Mouse (Mus musculus) embryo, embryonic 9.5 days (tissue): ENCODE measurements at regions not wholly inside any gene's neighbourhood (a gene's known extent, or its start where the extent isn't known, plus 50 kb on each side); places are given as distances from the start of the nearest gene placed in this dataset.
A peak's percentile ranks its signal among the peaks of the same experiment; 100 is the strongest.

Experiments used
- DNase-seq: peaks from one replicate; pipeline ENCODE4 v3.0.0-alpha.2; 2017; ENCODE audit errors: extremely low spot score

- peak; percentile 42 for DNase-seq
These were observed 475.7 kb upstream of the Gulo start for GRCm38 (mm10) chr14:66484751-66485150.

GRCm38 (mm10) chr14:66479181-66479580 is 470.2 kb upstream of the Gulo start:
- DNase-seq: no peak

GRCm38 (mm10) chr14:66478562-66478961 is 469.6 kb upstream of the Gulo start:
- DNase-seq: no peak

GRCm38 (mm10) chr14:66475026-66475425 is 466.0 kb upstream of the Gulo start:
- DNase-seq: no peak

- no peak for DNase-seq
These were observed 464.2 kb upstream of the Gulo start for GRCm38 (mm10) chr14:66473251-66473550.

- DNase-seq: no peak
These were observed 463.7 kb upstream of the Gulo start for GRCm38 (mm10) chr14:66472537-66473250.

- no peak for DNase-seq
These were observed 453.1 kb upstream of the Gulo start for GRCm38 (mm10) chr14:66462081-66462480.

GRCm38 (mm10) chr14:66460795-66461194 is 451.8 kb upstream of the Gulo start:
- no peak for DNase-seq

- no peak for DNase-seq
These were observed 449.7 kb upstream of the Gulo start for GRCm38 (mm10) chr14:66458696-66459095.

- DNase-seq: no peak
These were observed 448.3 kb upstream of the Gulo start for GRCm38 (mm10) chr14:66457300-66457699.

GRCm38 (mm10) chr14:66452828-66453227 is 443.8 kb upstream of the Gulo start:
- no peak for DNase-seq

GRCm38 (mm10) chr14:66450351-66450750 is 441.3 kb upstream of the Gulo start:
- DNase-seq: no peak

GRCm38 (mm10) chr14:66442576-66442975 is 433.6 kb upstream of the Gulo start:
- DNase-seq: no peak

- no peak for DNase-seq
These were observed 432.8 kb upstream of the Gulo start for GRCm38 (mm10) chr14:66441825-66442224.

GRCm38 (mm10) chr14:66438572-66438971 is 429.6 kb upstream of the Gulo start:
- no peak for DNase-seq

- no peak for DNase-seq
These were observed 429.0 kb upstream of the Gulo start for GRCm38 (mm10) chr14:66438001-66438400.

GRCm38 (mm10) chr14:66431630-66432029 is 422.6 kb upstream of the Gulo start:
- no peak for DNase-seq

GRCm38 (mm10) chr14:66424141-66424540 is 415.1 kb upstream of the Gulo start:
- no peak for DNase-seq
